Mouse (Mus musculus) ES-Bruce4 (cell line): Measurements from ENCODE around the gene Fam24b. TPM values are rescaled to one million over a fixed set of nuclear protein-coding genes. Genes with fewer than 3 reads are reported as not detected.

ENCODE experiments used
- H3K27ac ChIP-seq: 2 replicates; pipeline ENCODE4 v1.5.1; 2012; ENCODE audit warnings: low read length, inconsistent platforms; ENCODE audit not compliant: insufficient read depth
- H3K27me3 ChIP-seq: 2 replicates; pipeline ENCODE4 v1.6.1; 2012; ENCODE audit warnings: mild to moderate bottlenecking, low read length, inconsistent platforms; ENCODE audit not compliant: control insufficient read depth, poor library complexity, insufficient read depth, severe bottlenecking
- H3K36me3 ChIP-seq: 2 replicates; pipeline ENCODE4 v1.6.1; 2012; ENCODE audit warnings: inconsistent platforms, mild to moderate bottlenecking, low read length, moderate library complexity; ENCODE audit not compliant: control insufficient read depth, poor library complexity, insufficient read depth, severe bottlenecking
- H3K4me1 ChIP-seq: one replicate; pipeline ENCODE4 v1.8.1; 2011; ENCODE audit warnings: low read length; ENCODE audit not compliant: control insufficient read depth, insufficient read depth
- H3K4me3 ChIP-seq: 2 replicates; pipeline ENCODE4 v1.5.1; 2011; ENCODE audit warnings: low read depth, mild to moderate bottlenecking, low read length
- H3K9ac ChIP-seq: 2 replicates; pipeline ENCODE4 v1.6.1; 2012; ENCODE audit warnings: low read depth, mild to moderate bottlenecking, inconsistent platforms; ENCODE audit not compliant: poor library complexity, severe bottlenecking
- H3K9me3 ChIP-seq: replicated peaks from 2 replicates; pipeline ENCODE4 v1.6.1; 2012; ENCODE audit warnings: mild to moderate bottlenecking, low read length, inconsistent platforms; ENCODE audit not compliant: control insufficient read depth, poor library complexity, insufficient read depth, severe bottlenecking
- CTCF ChIP-seq: IDR thresholded peaks from one replicate; pipeline ENCODE4 v1.8.1; 2011; ENCODE audit warnings: low read depth, low read length
- EP300 ChIP-seq: IDR thresholded peaks from 2 replicates; pipeline ENCODE4 v1.6.1; 2011; ENCODE audit warnings: low read depth, low read length; ENCODE audit not compliant: insufficient read depth
- POLR2A ChIP-seq: IDR thresholded peaks from one replicate; pipeline ENCODE4 v1.8.1; 2011; ENCODE audit warnings: low read length; ENCODE audit not compliant: insufficient read depth
- polyA plus RNA-seq: library from polyadenylated mRNA; stranded (reverse); fragments of >200 nt; gene quantifications from 2 replicates; pipeline ENCODE4 v1.2.4, GENCODE M21; 2011; ENCODE audit warnings: low read depth; ENCODE audit not compliant: missing spikeins, insufficient read depth, insufficient read length

Gene Fam24b
- polyA plus RNA-seq, 1 experiment = not detected

- peak within 1 kb of the TSS; percentile 86 for H3K9ac ChIP-seq
- peak within 1 kb of the TSS; percentile 89 for H3K27ac ChIP-seq
- peaks cover 4% of the 10 kb centered on the region; the same call in 1 of the 2 replicates for H3K36me3 ChIP-seq
- no peaks in the 10 kb centered on the region for H3K27me3 ChIP-seq
- no peaks in the 10 kb centered on the region for H3K4me1 ChIP-seq
- no peaks in the 10 kb centered on the region for H3K9me3 ChIP-seq
- H3K4me3 ChIP-seq = peak within 1 kb of the TSS; percentile 79
- TF ChIP-seq POLR2A (peak; percentile 40), CTCF (no peak), EP300 (0 out of 2 replicates have a peak, but pooled peaks have one; percentile 39)
Measured at GRCm38 (mm10) chr7:131362615-131363300, 33.4 kb upstream of the Fam24b start, which contains the start of gene 2310057M21Rik. Gene 2310057M21Rik, minus strand, starts transcription at chr7:131362759.

- H3K4me1 ChIP-seq = no peaks in the 10 kb centered on the region
- H3K27me3 ChIP-seq = no peaks in the 10 kb centered on the region
- no peaks in the 10 kb centered on the region for H3K9me3 ChIP-seq
- H3K27ac ChIP-seq = 0 out of 2 replicates have a peak overlapping the region, but pooled peaks have one; percentile 19
- H3K9ac ChIP-seq = peak overlapping the region; percentile 80
- TF ChIP-seq POLR2A (no peak), EP300 (no peak), CTCF (no peak)
- H3K4me3 ChIP-seq = peak overlapping the region; percentile 79
- H3K36me3 ChIP-seq = peaks cover 5% of the 10 kb centered on the region
Measured at GRCm38 (mm10) chr7:131362269-131362614, 32.9 kb upstream of the Fam24b start.

- Histone ChIP-seq H3K9me3 (no peaks in the 10 kb centered on the region), H3K9ac (no peak overlapping the region), H3K4me3 (no peak overlapping the region), H3K36me3 (peaks cover 31% of the 10 kb centered on the region), H3K27me3 (no peaks in the 10 kb centered on the region), H3K4me1 (no peaks in the 10 kb centered on the region), H3K27ac (no peak overlapping the region)
- no peak for TF ChIP-seq CTCF
- TF ChIP-seq POLR2A = no peak
Measured at GRCm38 (mm10) chr7:131356105-131356504, 26.8 kb upstream of the Fam24b start.

- H3K4me3 ChIP-seq = no peak overlapping the region
- H3K36me3 ChIP-seq = peaks cover 28% of the 10 kb centered on the region
- H3K27me3 ChIP-seq = no peaks in the 10 kb centered on the region
- H3K9me3 ChIP-seq = no peaks in the 10 kb centered on the region
- H3K9ac ChIP-seq = no peak overlapping the region
- no peak overlapping the region for H3K27ac ChIP-seq
- TF ChIP-seq EP300 (no peak), CTCF (no peak), POLR2A (no peak)
- H3K4me1 ChIP-seq = no peaks in the 10 kb centered on the region
Measured at GRCm38 (mm10) chr7:131345856-131346541, 16.7 kb upstream of the Fam24b start.

GRCm38 (mm10) chr7:131337502-131338068, 8.3 kb upstream of the Fam24b start:
- no peak overlapping the region for H3K4me3 ChIP-seq
- no peaks in the 10 kb centered on the region for H3K4me1 ChIP-seq
- TF ChIP-seq CTCF = no peak
- no peak for TF ChIP-seq POLR2A
- no peak for TF ChIP-seq EP300
- no peak overlapping the region for H3K9ac ChIP-seq
- H3K27ac ChIP-seq = no peak overlapping the region
- 0 out of 2 replicates have a peak, but pooled peaks cover 2% of the 10 kb centered on the region for H3K36me3 ChIP-seq
- no peaks in the 10 kb centered on the region for H3K27me3 ChIP-seq
- no peaks in the 10 kb centered on the region for H3K9me3 ChIP-seq

- Histone ChIP-seq H3K27ac (no peak within 1 kb of the TSS), H3K27me3 (no peaks in the 10 kb centered on the region), H3K36me3 (no peaks in the 10 kb centered on the region), H3K4me3 (no peak within 1 kb of the TSS), H3K4me1 (no peaks in the 10 kb centered on the region), H3K9me3 (no peaks in the 10 kb centered on the region), H3K9ac (no peak within 1 kb of the TSS)
- no peak for TF ChIP-seq EP300
- TF ChIP-seq POLR2A = no peak
- TF ChIP-seq CTCF = no peak
Measured at GRCm38 (mm10) chr7:131333564-131333963, 4.2 kb upstream of the Fam24b start, which contains the start of gene Fam24a. Gene Fam24a, plus strand, starts transcription at chr7:131333864.
